Mouse (Mus musculus) limb, embryonic 14.5 days (tissue): Measurements from ENCODE around the gene Ifih1. TPM values are rescaled to one million over a fixed set of nuclear protein-coding genes. Genes with fewer than 3 reads are reported as not detected.

Source experiments
- ATAC-seq: fragments of 200-750 bp; cut with Nextera tagmentation; 2 replicates; pipeline ENCODE4 v1.8.0; 2017; ENCODE audit warnings: low read depth, moderate number of reproducible peaks, moderate TSS enrichment; ENCODE audit not compliant: low FRiP score
- DNase-seq: peaks from one replicate; pipeline ENCODE4 v3.0.0-alpha.2; 2015; ENCODE audit warnings: low spot score
- H3K27ac ChIP-seq: fragments of 300-500 bp; sonication (generic); replicated peaks from 2 replicates; pipeline ENCODE4 v1.5.1; 2014; ENCODE audit warnings: low read depth, mild to moderate bottlenecking, low read length, moderate library complexity, mixed read lengths
- H3K27me3 ChIP-seq: fragments of 300-500 bp; sonication (generic); 2 replicates; pipeline ENCODE4 v1.6.1; 2014; ENCODE audit warnings: low read length, mixed read lengths; ENCODE audit not compliant: control insufficient read depth, insufficient read depth
- H3K36me3 ChIP-seq: fragments of 300-500 bp; sonication (generic); 2 replicates; pipeline ENCODE4 v1.6.1; 2014; ENCODE audit warnings: mild to moderate bottlenecking, low read length, moderate library complexity, mixed read lengths; ENCODE audit not compliant: control insufficient read depth, insufficient read depth
- H3K4me1 ChIP-seq: fragments of 300-500 bp; sonication (generic); 2 replicates; pipeline ENCODE4 v1.6.1; 2014; ENCODE audit warnings: antibody characterized with exemption, low read length, mixed read lengths; ENCODE audit not compliant: control insufficient read depth, insufficient read depth
- H3K4me2 ChIP-seq: fragments of 300-500 bp; sonication (generic); replicated peaks from 2 replicates; pipeline ENCODE4 v1.6.1; 2014; ENCODE audit warnings: low read depth, mild to moderate bottlenecking, low read length, moderate library complexity; ENCODE audit not compliant: severe bottlenecking
- H3K4me3 ChIP-seq: fragments of 300-500 bp; sonication (generic); replicated peaks from 2 replicates; pipeline ENCODE4 v1.5.1; 2014; ENCODE audit warnings: low read length
- H3K9ac ChIP-seq: fragments of 300-500 bp; sonication (generic); 2 replicates; pipeline ENCODE4 v1.6.1; 2014; ENCODE audit warnings: mild to moderate bottlenecking, low read depth, low read length, moderate library complexity; ENCODE audit not compliant: severe bottlenecking
- H3K9me3 ChIP-seq: fragments of 300-500 bp; sonication (generic); 2 replicates; pipeline ENCODE4 v1.6.1; 2016; ENCODE audit warnings: low read length; ENCODE audit not compliant: control insufficient read depth
- POLR2A ChIP-seq: fragments of 200-500 bp; IDR thresholded peaks from 2 replicates; pipeline ENCODE4 v1.8.0; 2012; ENCODE audit warnings: inconsistent platforms, mild to moderate bottlenecking, moderate library complexity, borderline replicate concordance; ENCODE audit not compliant: insufficient read depth, insufficient read length; ENCODE audit errors: extremely low read depth
- WGBS: fragments of 180-500 bp; shearing (Covaris S2); extraction: QIAGEN DNeasy Blood & Tissue Kit; methylation state at CpG from one replicate; pipeline ENCODE4 v1.1.7; 2014; 5-methylcytosine and 5-hydroxymethylcytosine counted together
- polyA plus RNA-seq, 2 experiments: library from polyadenylated mRNA; depleted of rRNA in 1 of 2; stranded (reverse) in 1 of 2; unstranded in 1 of 2; fragments of >200 nt; fragmentation: Nextera tagmentation in 1 of 2; extraction: Ambion mirVana in 1 of 2; gene quantifications; 2 replicates each; pipeline versions ENCODE4 v1.2.1 to v1.2.3; 2012 to 2014

Gene Ifih1
- polyA plus RNA-seq, 2 experiments: 0.75 to 2.7 TPM

DNA sequence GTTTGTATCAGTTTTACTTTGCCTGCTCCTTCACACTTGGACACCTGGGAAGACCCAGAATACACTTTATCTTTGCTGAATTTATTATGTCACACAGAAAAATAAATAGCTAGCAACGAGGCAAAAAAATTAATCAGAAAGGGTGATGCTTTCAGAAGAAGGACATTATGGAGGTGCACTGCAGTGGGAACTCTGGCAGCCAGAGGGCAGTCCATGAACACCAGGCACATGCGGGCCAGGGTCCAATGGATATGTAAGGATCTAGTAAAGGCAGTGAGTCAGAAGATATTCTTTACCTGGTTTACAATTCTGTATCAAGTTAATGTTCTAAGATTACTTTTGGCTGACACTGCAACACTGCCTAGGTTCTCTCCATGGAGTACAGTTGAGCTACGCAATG lies 96.4 kb downstream of the Ifih1 start:
- Histone ChIP-seq H3K4me2 (no peak overlapping the region), H3K4me3 (no peak overlapping the region), H3K9me3 (no peaks in the 10 kb centered on the region), H3K27me3 (no peaks in the 10 kb centered on the region), H3K4me1 (no peaks in the 10 kb centered on the region), H3K36me3 (no peaks in the 10 kb centered on the region), H3K27ac (no peak overlapping the region), H3K9ac (no peak overlapping the region)
- WGBS: 82% methylated on average over 3 of the region's 3 CpGs
- no peak for ATAC-seq
- no peak for DNase-seq
- no peak for TF ChIP-seq POLR2A

DNA sequence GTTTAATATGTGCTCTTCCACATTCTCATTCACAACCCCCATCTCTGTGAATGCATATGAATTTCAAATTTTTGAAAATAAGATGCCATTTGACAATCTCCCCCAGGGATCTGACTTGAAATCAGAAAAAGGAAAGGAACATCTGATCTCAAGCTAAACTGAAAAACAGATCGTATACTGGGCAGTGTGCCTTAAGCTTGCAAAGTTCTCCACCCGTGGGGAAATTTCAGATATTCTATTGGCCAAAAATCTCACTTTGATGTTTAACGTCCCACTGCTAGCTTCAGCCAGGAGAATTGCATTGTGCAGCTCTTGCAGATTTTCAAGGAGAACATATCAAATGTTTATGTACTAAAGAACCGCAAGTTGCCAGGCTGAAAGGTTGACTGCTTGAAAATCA lies 96.9 kb downstream of the Ifih1 start:
- H3K27ac ChIP-seq: no peak overlapping the region
- peak; percentile 55 for DNase-seq
- WGBS: 47% methylated on average over 4 of the region's 4 CpGs
- H3K9me3 ChIP-seq: no peaks in the 10 kb centered on the region
- H3K4me1 ChIP-seq: no peaks in the 10 kb centered on the region
- no peak for ATAC-seq
- H3K36me3 ChIP-seq: no peaks in the 10 kb centered on the region
- no peak overlapping the region for H3K9ac ChIP-seq
- H3K4me3 ChIP-seq: no peak overlapping the region
- H3K4me2 ChIP-seq: no peak overlapping the region
- no peaks in the 10 kb centered on the region for H3K27me3 ChIP-seq
- no peak for TF ChIP-seq POLR2A

DNA sequence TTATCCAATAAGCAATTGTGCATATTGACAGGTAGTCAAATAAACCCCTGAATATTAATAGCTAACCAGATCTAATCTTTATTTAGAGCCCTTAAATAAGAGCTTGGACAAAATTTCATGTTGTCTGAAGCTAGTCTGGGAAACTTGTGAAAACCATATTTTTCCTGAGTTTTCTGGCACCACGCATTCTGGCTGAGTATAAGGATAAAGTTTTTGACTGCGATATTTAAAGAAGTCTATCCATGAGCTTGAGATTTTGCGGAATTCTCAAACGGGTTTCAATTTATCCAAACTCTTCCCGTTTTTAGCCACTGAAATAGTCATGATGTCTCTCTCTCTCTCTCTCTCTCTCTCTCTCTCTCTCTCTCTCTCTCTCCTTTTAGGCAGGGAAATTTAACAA lies 98.0 kb downstream of the Ifih1 start:
- WGBS: 92% methylated on average over 5 of the region's 5 CpGs
- Histone ChIP-seq H3K4me2 (no peak overlapping the region), H3K36me3 (no peaks in the 10 kb centered on the region), H3K4me3 (no peak overlapping the region), H3K4me1 (no peaks in the 10 kb centered on the region), H3K27me3 (no peaks in the 10 kb centered on the region), H3K27ac (no peak overlapping the region), H3K9me3 (no peaks in the 10 kb centered on the region), H3K9ac (no peak overlapping the region)
- no peak for TF ChIP-seq POLR2A
- ATAC-seq: no peak
- no peak for DNase-seq

Other genes with a start within 250 kb of the Ifih1 start
- 1.9 and 3.8 TPM in 2 replicates for gene Dpp4, start 234.0 kb downstream of the Ifih1 start, polyA plus RNA-seq (2012; rRNA removed)
- gene Dpp4, start 234.0 kb downstream of the Ifih1 start, polyA plus RNA-seq (2014; fragmentation: Nextera tagmentation; extraction: Ambion mirVana): 4.3 and 7.0 TPM in 2 replicates
- 0.15 TPM in 1 of 2 replicates, not detected in the other for gene Gcg, start 162.6 kb downstream of the Ifih1 start, polyA plus RNA-seq (2012; rRNA removed)
- gene Gcg, start 162.6 kb downstream of the Ifih1 start, polyA plus RNA-seq (2014; fragmentation: Nextera tagmentation; extraction: Ambion mirVana): not detected in 2 replicates
- 26.8 and 31.9 TPM in 2 replicates for gene Fap, start 72.2 kb downstream of the Ifih1 start, polyA plus RNA-seq (2012; rRNA removed)
- 28.0 and 29.9 TPM in 2 replicates for gene Fap, start 72.2 kb downstream of the Ifih1 start, polyA plus RNA-seq (2014; fragmentation: Nextera tagmentation; extraction: Ambion mirVana)
- 2.6 and 2.8 TPM in 2 replicates for gene Gca, start 18.0 kb upstream of the Ifih1 start, polyA plus RNA-seq (2012; rRNA removed)
- 2.7 and 3.2 TPM in 2 replicates for gene Gca, start 18.0 kb upstream of the Ifih1 start, polyA plus RNA-seq (2014; fragmentation: Nextera tagmentation; extraction: Ambion mirVana)